Mouse (Mus musculus) gastrocnemius, adult 18-20 months (tissue): Measurements from ENCODE around the gene Rai14. TPM values are rescaled to one million over a fixed set of nuclear protein-coding genes. Genes with fewer than 3 reads are reported as not detected.

Experiments
- DNase-seq: peaks from one replicate; pipeline ENCODE4 v3.0.0; 2021; ENCODE audit warnings: low spot score
- total RNA-seq, 2 experiments: library from RNA; stranded (reverse); gene quantifications; 2 replicates each; pipeline ENCODE4 v1.2.3; 2021

Gene Rai14
- total RNA-seq, 2 experiments from 2014 or later: 5.5 to 7.0 TPM

DNA sequence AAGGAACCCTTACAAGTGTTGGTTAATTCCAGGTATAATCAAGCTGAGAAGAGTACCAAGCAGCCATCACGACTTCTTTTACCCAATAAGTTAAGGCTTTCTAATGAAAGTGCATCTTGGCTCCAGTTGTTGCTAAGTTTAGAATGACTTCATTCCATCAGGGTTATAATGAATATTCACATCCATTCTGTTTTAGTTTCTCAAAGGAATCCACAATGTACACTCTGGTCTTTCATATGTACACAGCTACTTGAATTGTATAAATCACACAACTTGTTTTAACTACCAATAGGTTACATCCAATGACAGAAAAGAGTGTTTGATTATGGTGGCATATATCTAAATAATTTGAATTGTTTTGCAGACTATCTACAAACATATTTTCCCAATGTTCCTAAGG is 59.7 kb downstream of the Rai14 start:
- no peak for DNase-seq

GRCm38 (mm10) chr15:10652931-10653475 is 61.4 kb downstream of the Rai14 start:
- DNase-seq: no peak

- DNase-seq: peak; percentile 11
These were observed 65.9 kb downstream of the Rai14 start for GRCm38 (mm10) chr15:10648372-10649109.

DNA sequence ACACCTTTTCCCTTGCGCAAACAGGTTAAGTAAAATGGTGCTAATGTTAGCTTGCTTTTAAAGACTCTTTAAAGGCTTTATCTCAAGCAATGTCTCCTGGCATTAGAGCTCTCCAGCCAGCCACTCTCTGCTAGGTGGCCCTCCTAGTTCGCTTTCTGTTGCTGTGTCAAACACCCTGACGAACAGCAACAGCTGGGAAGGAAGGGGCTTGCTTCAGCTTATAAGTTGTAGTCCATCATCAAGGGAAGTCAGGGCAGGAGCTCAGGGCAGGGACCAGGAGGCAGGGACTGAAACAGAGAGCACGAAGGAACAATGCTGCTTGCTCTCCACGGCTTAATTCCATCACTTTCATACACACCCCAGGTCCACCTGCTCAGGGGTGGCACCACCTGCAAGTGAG is 68.1 kb downstream of the Rai14 start:
- DNase-seq: no peak

GRCm38 (mm10) chr15:10645101-10645500 is 69.3 kb downstream of the Rai14 start:
- no peak for DNase-seq

DNA sequence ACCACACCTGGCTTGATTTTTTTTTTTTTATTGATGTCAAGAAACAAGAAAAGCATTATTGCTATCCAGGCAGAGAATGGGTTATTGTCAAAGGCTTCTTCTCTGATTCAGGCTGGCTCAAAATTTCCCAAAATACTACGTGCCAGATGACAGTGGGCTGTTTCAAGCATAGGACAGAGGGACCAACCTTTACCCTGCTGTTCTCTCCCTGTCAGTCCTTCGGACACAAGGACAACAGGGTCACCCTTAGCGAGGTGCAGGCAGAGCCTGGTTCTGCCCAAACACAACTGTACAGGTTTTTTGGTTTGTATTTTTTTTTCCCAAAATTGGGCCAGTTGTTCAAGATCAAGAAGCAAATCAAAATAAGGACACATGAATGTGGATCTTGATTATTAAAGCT is 70.6 kb downstream of the Rai14 start:
- no peak for DNase-seq

- no peak for DNase-seq
These were observed 71.2 kb downstream of the Rai14 start for GRCm38 (mm10) chr15:10643224-10643623.

DNA sequence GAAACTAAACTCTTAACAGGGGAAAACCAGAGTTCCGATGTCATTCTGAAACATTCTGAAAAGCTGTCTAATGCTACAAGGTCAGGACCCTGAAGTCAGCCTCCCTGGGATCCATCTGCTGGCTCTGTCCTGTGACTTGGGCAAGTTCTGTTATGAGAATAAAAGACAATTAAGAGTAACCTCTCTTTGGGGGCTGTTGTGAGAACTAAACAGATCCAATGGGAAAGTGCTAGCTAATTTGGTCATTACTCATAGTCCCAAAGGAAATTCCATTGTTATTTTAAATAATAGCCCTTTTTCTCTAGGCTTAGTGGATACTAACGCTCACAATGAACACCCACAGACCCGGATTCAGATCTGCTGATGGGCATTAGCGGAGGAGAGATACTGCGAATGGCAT is 72.0 kb downstream of the Rai14 start:
- no peak for DNase-seq

- DNase-seq: no peak
These were observed 73.7 kb downstream of the Rai14 start for GRCm38 (mm10) chr15:10640721-10641120.

DNA sequence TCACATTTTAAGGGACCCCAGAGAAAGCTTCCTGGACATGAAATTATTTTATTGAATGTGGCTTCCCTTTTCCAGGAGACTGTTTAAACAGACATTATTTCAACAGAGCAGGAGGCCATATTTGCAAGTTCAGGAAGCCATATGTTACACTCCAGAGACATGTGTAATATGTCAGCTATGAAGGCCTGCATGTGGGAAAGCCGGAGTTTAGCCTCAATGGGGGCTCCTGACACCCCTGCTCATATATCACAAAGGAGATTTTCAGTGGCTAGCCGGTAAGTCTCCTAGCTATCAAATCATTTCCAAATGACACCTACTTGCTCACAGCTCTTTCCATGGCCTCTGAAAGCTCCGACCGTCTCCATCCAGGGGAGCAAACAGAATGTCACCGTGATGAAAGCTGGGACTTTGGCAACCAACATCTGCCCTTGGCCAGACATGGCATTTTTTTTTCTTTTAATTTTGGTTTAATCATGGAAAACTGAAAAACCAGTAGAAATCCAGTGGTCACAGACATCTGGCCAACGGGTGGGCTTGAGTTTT is 77.1 kb downstream of the Rai14 start:
- DNase-seq: no peak

GRCm38 (mm10) chr15:10636844-10637243 is 77.6 kb downstream of the Rai14 start:
- no peak for DNase-seq

DNA sequence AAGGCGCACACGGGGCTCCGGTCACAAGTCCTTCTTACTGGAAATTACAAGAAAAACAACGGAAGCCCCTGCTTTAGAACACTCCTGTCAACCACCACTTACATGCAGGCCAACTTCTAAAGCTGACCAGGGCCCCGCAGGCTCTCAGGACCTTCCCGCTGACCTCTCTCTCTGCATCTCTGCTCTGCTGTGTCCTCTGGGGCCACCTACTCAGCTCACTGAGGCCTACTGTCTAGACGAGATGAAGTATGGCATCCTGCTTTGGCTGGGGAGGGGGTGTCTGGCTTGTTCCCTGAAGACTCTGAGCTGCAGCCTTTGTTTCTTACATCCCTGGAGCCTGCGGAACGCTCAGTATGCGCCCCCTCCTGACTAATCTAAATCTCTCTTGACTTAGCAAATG is 79.3 kb downstream of the Rai14 start:
- DNase-seq: no peak

GRCm38 (mm10) chr15:10634176-10634575 is 80.2 kb downstream of the Rai14 start:
- no peak for DNase-seq

GRCm38 (mm10) chr15:10633381-10633780 is 81.0 kb downstream of the Rai14 start:
- DNase-seq: no peak

GRCm38 (mm10) chr15:10632581-10632980 is 81.8 kb downstream of the Rai14 start:
- no peak for DNase-seq

DNA sequence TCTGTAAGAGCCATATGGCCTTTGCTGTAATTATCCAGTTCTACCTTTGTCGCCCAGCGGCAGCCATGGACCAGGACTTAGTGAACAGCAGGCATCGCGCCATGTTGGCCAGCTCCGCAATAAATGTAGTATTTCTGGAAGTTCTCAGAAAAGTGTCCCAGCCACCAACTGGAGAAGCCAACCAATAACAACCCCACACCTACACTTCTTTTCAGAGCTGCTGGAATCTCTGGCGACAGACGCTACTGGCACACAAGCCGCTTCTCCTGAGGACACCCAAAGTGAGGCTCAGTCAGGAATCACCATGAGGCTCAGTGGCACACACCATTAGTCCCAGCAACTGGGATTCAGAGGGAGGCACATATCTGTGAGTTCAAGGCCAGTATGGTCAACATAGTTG is 82.4 kb downstream of the Rai14 start:
- DNase-seq: no peak

GRCm38 (mm10) chr15:10631541-10631940 is 82.9 kb downstream of the Rai14 start:
- DNase-seq: no peak

- no peak for DNase-seq
These were observed 85.5 kb downstream of the Rai14 start for GRCm38 (mm10) chr15:10628980-10629346.

GRCm38 (mm10) chr15:10628131-10628979 is 86.1 kb downstream of the Rai14 start:
- peak; percentile 47 for DNase-seq

GRCm38 (mm10) chr15:10623571-10624227 is 90.7 kb downstream of the Rai14 start:
- DNase-seq: no peak

GRCm38 (mm10) chr15:10621194-10621593 is 93.2 kb downstream of the Rai14 start:
- DNase-seq: no peak

GRCm38 (mm10) chr15:10619678-10620077 is 94.7 kb downstream of the Rai14 start:
- no peak for DNase-seq
